Mouse (Mus musculus): ENCODE results near the gene Uchl3. TPM values are rescaled to one million over a fixed set of nuclear protein-coding genes. Genes with fewer than 3 reads are reported as not detected.

Uchl3 gene
- polyA plus RNA-seq, 1 experiment from 2014 or later = 119 TPM

Other genes with a start within 250 kb of the Uchl3 start
- gene Tbc1d4, start 44.8 kb upstream of the Uchl3 start, polyA plus RNA-seq (2016; fragmentation: Nextera tagmentation; extraction: Ambion mirVana) = 3.3 and 3.9 TPM in 2 replicates
- 61.9 and 64.2 TPM in 2 replicates for gene Commd6, start 13.3 kb upstream of the Uchl3 start, polyA plus RNA-seq (2016; fragmentation: Nextera tagmentation; extraction: Ambion mirVana)
- gene Gm9922, start 75.8 kb downstream of the Uchl3 start, polyA plus RNA-seq (2016; fragmentation: Nextera tagmentation; extraction: Ambion mirVana) = not detected in 2 replicates
- gene Lmo7, start 76.0 kb downstream of the Uchl3 start, polyA plus RNA-seq (2016; fragmentation: Nextera tagmentation; extraction: Ambion mirVana) = 3.1 and 3.3 TPM in 2 replicates

Measured in liver, embryonic 12.5 days (tissue).